Mouse (Mus musculus): ENCODE measurements around the gene Iqch.

Iqch gene

GRCm38 (mm10) chr9:63495786-63496185 lies 106.5 kb downstream of the Iqch start:
- in situ Hi-C loops (cut with MboI, MseI): no loop called here

- in situ Hi-C loops (cut with MboI, MseI): no loop called here
Observed at GRCm38 (mm10) chr9:63493746-63494145, 108.5 kb downstream of the Iqch start.

- in situ Hi-C loops (cut with MboI, MseI): no loop called here
Observed at GRCm38 (mm10) chr9:63492291-63492690, 110.0 kb downstream of the Iqch start.

- in situ Hi-C loops (cut with MboI, MseI): no loop called here
Observed at GRCm38 (mm10) chr9:63490521-63491307, 111.6 kb downstream of the Iqch start.

GRCm38 (mm10) chr9:63489156-63489555 lies 113.1 kb downstream of the Iqch start:
- in situ Hi-C loops (cut with MboI, MseI): no loop called here

- in situ Hi-C loops (cut with MboI, MseI): no loop called here
Observed at GRCm38 (mm10) chr9:63465561-63465960, 136.7 kb downstream of the Iqch start.

- in situ Hi-C loops (cut with MboI, MseI): loop anchor here (5.0 kb wide), 1 partner anchor 325 kb away; no protein-coding TSS in a partner anchor
Observed at GRCm38 (mm10) chr9:63462296-63462695, 140.0 kb downstream of the Iqch start.

- in situ Hi-C loops (cut with MboI, MseI): no loop called here
Observed at GRCm38 (mm10) chr9:63456401-63456800, 145.9 kb downstream of the Iqch start.

- in situ Hi-C loops (cut with MboI, MseI): no loop called here
Observed at GRCm38 (mm10) chr9:63454341-63454740, 148.0 kb downstream of the Iqch start.

- in situ Hi-C loops (cut with MboI, MseI): no loop called here
Observed at GRCm38 (mm10) chr9:63450531-63451030, 151.7 kb downstream of the Iqch start.

- in situ Hi-C loops (cut with MboI, MseI): no loop called here
Observed at GRCm38 (mm10) chr9:63443695-63444094, 158.6 kb downstream of the Iqch start.

- in situ Hi-C loops (cut with MboI, MseI): no loop called here
Observed at GRCm38 (mm10) chr9:63430652-63431051, 171.6 kb downstream of the Iqch start.

GRCm38 (mm10) chr9:63421096-63421736 lies 181.1 kb downstream of the Iqch start:
- in situ Hi-C loops (cut with MboI, MseI): no loop called here

GRCm38 (mm10) chr9:63420396-63420795 lies 181.9 kb downstream of the Iqch start:
- in situ Hi-C loops (cut with MboI, MseI): no loop called here

- in situ Hi-C loops (cut with MboI, MseI): no loop called here
Observed at GRCm38 (mm10) chr9:63400176-63400575, 202.1 kb downstream of the Iqch start.

GRCm38 (mm10) chr9:63399463-63399815 lies 202.9 kb downstream of the Iqch start:
- in situ Hi-C loops (cut with MboI, MseI): no loop called here

- in situ Hi-C loops (cut with MboI, MseI): no loop called here
Observed at GRCm38 (mm10) chr9:63398611-63399462, 203.5 kb downstream of the Iqch start, which contains the start of gene 2300009A05Rik. Gene 2300009A05Rik (minus strand): TSS chr9:63399246.

GRCm38 (mm10) chr9:63395612-63396011 lies 206.7 kb downstream of the Iqch start:
- in situ Hi-C loops (cut with MboI, MseI): no loop called here

GRCm38 (mm10) chr9:63391307-63391706 lies 211.0 kb downstream of the Iqch start:
- in situ Hi-C loops (cut with MboI, MseI): no loop called here

- in situ Hi-C loops (cut with MboI, MseI): no loop called here
Observed at GRCm38 (mm10) chr9:63382761-63383160, 219.5 kb downstream of the Iqch start.

GRCm38 (mm10) chr9:63380326-63380725 lies 222.0 kb downstream of the Iqch start:
- in situ Hi-C loops (cut with MboI, MseI): no loop called here

- in situ Hi-C loops (cut with MboI, MseI): no loop called here
Observed at GRCm38 (mm10) chr9:63378174-63378573, 224.1 kb downstream of the Iqch start.
